Mouse (Mus musculus): ENCODE measurements around the gene Flywch1. TPM values are rescaled to one million over a fixed set of nuclear protein-coding genes. Genes with fewer than 3 reads are reported as not detected.

The Flywch1 gene
- total and polyA plus RNA-seq, 3 experiments: 18.8 to 28.3 (median 23.4) TPM

GRCm38 (mm10) chr17:23806867-23807266, 35.5 kb upstream of the Flywch1 start:
- in situ Hi-C loops (cut with MboI; ENCODE audit: low pct_ligation_motif_present, low pct_unique_long_range_greater_than_20kb, low sequenced_read_pairs): loop anchor here (5.0 kb wide), 1 partner anchor 35 kb away; the partner anchor contains the start of gene Flywch1
- Histone ChIP-seq H3K9me3 (replicated peaks; ENCODE audit: low read length) (no peaks in the 10 kb centered on the region), H3K36me3 (replicated peaks in 1 of 2; ENCODE audit: control insufficient read depth in 1 of 2, insufficient read depth in 1 of 2, low read length in 1 of 2) (peaks cover 36 to 55% of the 10 kb centered on the region in 2 experiments), H3K4me1 (ENCODE audit: control insufficient read depth in 1 of 2, insufficient read depth in 2 of 2) (peaks cover 0 to 15% of the 10 kb centered on the region in 2 experiments; a peak in 2 of 4 replicates), H3K4me3 (replicated peaks in 1 of 3; ENCODE audit: low read depth in 2 of 3, low read length in 2 of 3, poor library complexity in 1 of 3) (peak overlapping the region; percentile 84 to 95 (median 85)), H3K27me3 (replicated peaks) (no peaks in the 10 kb centered on the region), H3K27ac (ENCODE audit: insufficient read depth, low read depth) (peak overlapping the region; percentile 6; the same call in 1 of the 2 replicates), H3K4me2 (ENCODE audit: insufficient read depth, low read depth, poor library complexity, severe bottlenecking) (peak overlapping the region; percentile 87), H3K79me2 (replicated peaks; ENCODE audit: control insufficient read depth, extremely low read depth, insufficient read depth, poor library complexity, severe bottlenecking) (peaks cover 82% of the 10 kb centered on the region), H3K9ac (ENCODE audit: insufficient read depth, low read depth) (peak overlapping the region; percentile 88)
- TF ChIP-seq SIN3A (IDR thresholded peaks at IDR 0.05; ENCODE audit: low read length) (peak; percentile 23; the same call in 1 of the 2 replicates), TCF12 (IDR thresholded peaks at IDR 0.05; ENCODE audit: low read depth, low read length) (no peak), USF2 (conservative IDR thresholded peaks at IDR 0.05; ENCODE audit: low read depth, low read length) (no peak), BHLHE40 (IDR thresholded peaks at IDR 0.05; ENCODE audit: low read depth, low read length) (no peak), TBP (conservative IDR thresholded peaks at IDR 0.05; ENCODE audit: low read depth, low read length) (no peak), UBTF (IDR thresholded peaks at IDR 0.05; ENCODE audit: low read depth, low read length) (peak; percentile 88), ZMIZ1 (IDR thresholded peaks at IDR 0.05; ENCODE audit: low read depth, low read length) (no peak), EP300 (IDR thresholded peaks at IDR 0.05; ENCODE audit: low read length) (no peak), MAX (IDR thresholded peaks at IDR 0.05; ENCODE audit: low read length) (peak; percentile 40; the same call in 1 of the 2 replicates), GABPA (IDR thresholded peaks at IDR 0.05; ENCODE audit: insufficient replicate concordance, low read depth, low read length) (no peak), ETS1 (conservative IDR thresholded peaks at IDR 0.05; ENCODE audit: low read depth, low read length) (no peak), CTCF (conservative IDR thresholded peaks at IDR 0.05 in 1 of 2, IDR thresholded peaks at IDR 0.05 in 1 of 2; ENCODE audit: low read depth in 2 of 2, low read length in 2 of 2) (peak in 1 of 2 experiments; percentile 66; a peak in 2 of 4 replicates), JUN (IDR thresholded peaks at IDR 0.05; ENCODE audit: insufficient read depth, low read depth, low read length) (no peak), POLR2AphosphoS2 (IDR thresholded peaks at IDR 0.05; ENCODE audit: low read depth, low read length) (no peak), MXI1 (IDR thresholded peaks at IDR 0.05; ENCODE audit: low read depth, low read length) (peak; percentile 41; the same call in 1 of the 2 replicates), NRF1 (IDR thresholded peaks at IDR 0.05; ENCODE audit: low read depth, low read length) (no peak), USF1 (IDR thresholded peaks at IDR 0.05; ENCODE audit: low read depth, low read length) (no peak), JUND (conservative IDR thresholded peaks at IDR 0.05; ENCODE audit: low read depth, low read length) (no peak), RAD21 (IDR thresholded peaks at IDR 0.05; ENCODE audit: low read depth, low read length) (peak; percentile 29), ZKSCAN1 (IDR thresholded peaks at IDR 0.05; ENCODE audit: borderline replicate concordance, low read depth, low read length) (no peak), ZNF384 (IDR thresholded peaks at IDR 0.05; ENCODE audit: low read depth, low read length) (no peak), NELFE (IDR thresholded peaks at IDR 0.05; ENCODE audit: low read depth, low read length) (no peak), POLR2A (IDR thresholded peaks at IDR 0.05; ENCODE audit: low read depth, low read length) (0 out of 2 replicates have a peak, but pooled peaks have one; percentile 19), SMC3 (IDR thresholded peaks at IDR 0.05; ENCODE audit: low read depth, low read length) (peak; percentile 52)
- dilution Hi-C loops (cut with MboI; ENCODE audit: extremely low pct_ligation_motif_present, extremely low pct_unique_long_range_greater_than_20kb, low sequenced_read_pairs): no loop called here
- peak; percentile 49 for DNase-seq (ENCODE audit: extremely low read depth)
